Mouse (Mus musculus) hindbrain, embryonic 15.5 days (tissue): ENCODE results near the gene Zfp617. TPM values are rescaled to one million over a fixed set of nuclear protein-coding genes. Genes with fewer than 3 reads are reported as not detected.
A peak's percentile ranks its signal among the peaks of the same experiment; 100 is the strongest.
"Not testable (repeated sequence)": the region's sequence is repeated elsewhere in the genome, so short reads cannot be mapped to it uniquely, and the experiment has no call there.

Source experiments
- ATAC-seq: fragments of 200-750 bp; cut with Nextera tagmentation; 2 replicates; pipeline ENCODE4 v1.8.0; 2017; ENCODE audit warnings: low read depth, moderate number of reproducible peaks, moderate TSS enrichment; ENCODE audit not compliant: low FRiP score
- H3K27ac ChIP-seq: fragments of 300-500 bp; sonication (generic); replicated peaks from 2 replicates; pipeline ENCODE4 v1.5.1; 2015; ENCODE audit warnings: mild to moderate bottlenecking, inconsistent platforms
- H3K27me3 ChIP-seq: fragments of 300-500 bp; sonication (generic); 2 replicates; pipeline ENCODE4 v1.6.1; 2015; ENCODE audit warnings: control low read depth, inconsistent platforms
- H3K36me3 ChIP-seq: fragments of 300-500 bp; sonication (generic); 2 replicates; pipeline ENCODE4 v1.6.1; 2015; ENCODE audit warnings: control low read depth, inconsistent platforms
- H3K4me1 ChIP-seq: fragments of 300-500 bp; sonication (generic); replicated peaks from 2 replicates; pipeline ENCODE4 v1.6.1; 2015; ENCODE audit warnings: control low read depth, inconsistent platforms
- H3K4me2 ChIP-seq: fragments of 300-500 bp; sonication (generic); 2 replicates; pipeline ENCODE4 v1.6.1; 2015; ENCODE audit warnings: moderate library complexity, mild to moderate bottlenecking, inconsistent platforms
- H3K4me3 ChIP-seq: fragments of 300-500 bp; sonication (generic); 2 replicates; pipeline ENCODE4 v1.5.1; 2015; ENCODE audit warnings: mild to moderate bottlenecking, inconsistent platforms
- H3K9ac ChIP-seq: fragments of 300-500 bp; sonication (generic); 2 replicates; pipeline ENCODE4 v1.6.1; 2015; ENCODE audit warnings: inconsistent platforms
- H3K9me3 ChIP-seq: fragments of 300-500 bp; sonication (generic); 2 replicates; pipeline ENCODE4 v1.6.1; 2016; ENCODE audit warnings: control low read depth, inconsistent platforms
- WGBS: fragments of 180-500 bp; shearing (Covaris S2); methylation state at CpG from one replicate; pipeline ENCODE4 v1.1.7; 2015; 5-methylcytosine and 5-hydroxymethylcytosine counted together
- polyA plus RNA-seq: library from polyadenylated mRNA; unstranded; fragments of >200 nt; fragmentation: Nextera tagmentation; extraction: Ambion mirVana; gene quantifications from 2 replicates; pipeline ENCODE4 v1.2.1, GENCODE M21; 2015

Gene Zfp617
- polyA plus RNA-seq, 1 experiment from 2014 or later, result 32.9 TPM

GRCm38 (mm10) chr8:71926551-71926950 lies 18.1 kb downstream of the Zfp617 start:
- 96% methylated on average over 3 of the region's 3 CpGs for WGBS
- H3K9me3 ChIP-seq, result no peaks in the 10 kb centered on the region
- no peak for ATAC-seq
- H3K27ac ChIP-seq, result no peak overlapping the region
- no peaks in the 10 kb centered on the region for H3K27me3 ChIP-seq
- no peak overlapping the region for H3K4me2 ChIP-seq
- peaks cover 14% of the 10 kb centered on the region for H3K4me1 ChIP-seq
- peaks cover 28% of the 10 kb centered on the region for H3K36me3 ChIP-seq
- H3K9ac ChIP-seq, result no peak overlapping the region
- H3K4me3 ChIP-seq, result no peak overlapping the region

GRCm38 (mm10) chr8:71927779-71928178 lies 19.3 kb downstream of the Zfp617 start:
- Histone ChIP-seq H3K4me1 (peaks cover 12% of the 10 kb centered on the region), H3K4me3 (no peak overlapping the region), H3K27me3 (no peaks in the 10 kb centered on the region), H3K4me2 (no peak overlapping the region), H3K9me3 (no peaks in the 10 kb centered on the region), H3K27ac (no peak overlapping the region), H3K36me3 (peaks cover 32% of the 10 kb centered on the region), H3K9ac (no peak overlapping the region)
- no peak for ATAC-seq

GRCm38 (mm10) chr8:71938037-71938436 lies 29.6 kb downstream of the Zfp617 start:
- not testable (repeated sequence) for H3K9me3 ChIP-seq, H3K4me2 ChIP-seq, H3K4me3 ChIP-seq, ATAC-seq, H3K27me3 ChIP-seq, H3K27ac ChIP-seq, H3K4me1 ChIP-seq, H3K9ac ChIP-seq
- peaks cover 10% of the 10 kb centered on the region for H3K36me3 ChIP-seq
- 92% methylated on average over 2 of the region's 2 CpGs for WGBS

- Histone ChIP-seq H3K9ac (no peak overlapping the region), H3K4me2 (no peak overlapping the region), H3K36me3 (no peaks in the 10 kb centered on the region), H3K4me1 (no peaks in the 10 kb centered on the region), H3K27ac (no peak overlapping the region), H3K4me3 (no peak overlapping the region), H3K9me3 (no peaks in the 10 kb centered on the region), H3K27me3 (no peaks in the 10 kb centered on the region)
- WGBS, result 82% methylated on average over 2 of the region's 2 CpGs
- no peak for ATAC-seq
Observed at GRCm38 (mm10) chr8:71940293-71941208, 32.1 kb downstream of the Zfp617 start.

- 85% methylated on average over 1 of the region's 1 CpGs for WGBS
- ATAC-seq, result no peak
- no peak overlapping the region for H3K4me3 ChIP-seq
Observed at GRCm38 (mm10) chr8:71941776-71942175, 33.3 kb downstream of the Zfp617 start.

GRCm38 (mm10) chr8:71948624-71949023 lies 40.2 kb downstream of the Zfp617 start:
- WGBS, result 90% methylated on average over 5 of the region's 5 CpGs
- H3K4me3 ChIP-seq, result no peak overlapping the region
- H3K9me3 ChIP-seq, result no peaks in the 10 kb centered on the region
- no peaks in the 10 kb centered on the region for H3K36me3 ChIP-seq
- H3K9ac ChIP-seq, result no peak overlapping the region
- ATAC-seq, result no peak
- peaks cover 17% of the 10 kb centered on the region for H3K4me1 ChIP-seq
- no peak overlapping the region for H3K27ac ChIP-seq
- 0 out of 2 replicates have a peak, but pooled peaks cover 2% of the 10 kb centered on the region for H3K27me3 ChIP-seq
- H3K4me2 ChIP-seq, result no peak overlapping the region

More at GRCm38 (mm10) chr8:71941776-71942175, 33.3 kb downstream of the Zfp617 start:
- Histone ChIP-seq H3K9ac (no peak overlapping the region), H3K4me1 (no peaks in the 10 kb centered on the region), H3K27ac (no peak overlapping the region), H3K27me3 (0 out of 2 replicates have a peak, but pooled peaks cover 2% of the 10 kb centered on the region), H3K36me3 (no peaks in the 10 kb centered on the region), H3K4me2 (no peak overlapping the region), H3K9me3 (no peaks in the 10 kb centered on the region)

GRCm38 (mm10) chr8:71950482-71951221 lies 42.2 kb downstream of the Zfp617 start, which contains the start of gene Zfp961:
Gene Zfp961, plus strand, starts transcription at chr8:71951038.
- peak within 1 kb of the TSS; percentile 89 for H3K9ac ChIP-seq
- peak within 1 kb of the TSS; percentile 92 for H3K27ac ChIP-seq
- peak within 1 kb of the TSS; percentile 88 for H3K4me3 ChIP-seq
- WGBS, result 4% methylated on average over 34 of the region's 34 CpGs
- H3K4me2 ChIP-seq, result peak within 1 kb of the TSS; percentile 72
- 0 out of 2 replicates have a peak, but pooled peaks cover 2% of the 10 kb centered on the region for H3K27me3 ChIP-seq
- peaks cover 17% of the 10 kb centered on the region for H3K4me1 ChIP-seq
- no peaks in the 10 kb centered on the region for H3K9me3 ChIP-seq
- peak; percentile 100 for ATAC-seq
- peaks cover 8% of the 10 kb centered on the region for H3K36me3 ChIP-seq

- peak overlapping the region; percentile 92 for H3K27ac ChIP-seq
- 38% methylated on average over 14 of the region's 14 CpGs for WGBS
- H3K4me3 ChIP-seq, result peak overlapping the region; percentile 88
- ATAC-seq, result no peak
- H3K9ac ChIP-seq, result peak overlapping the region; percentile 89
- H3K4me1 ChIP-seq, result peaks cover 17% of the 10 kb centered on the region
- peaks cover 8% of the 10 kb centered on the region for H3K36me3 ChIP-seq
- H3K4me2 ChIP-seq, result peak overlapping the region; percentile 72
- H3K27me3 ChIP-seq, result no peaks in the 10 kb centered on the region
- H3K9me3 ChIP-seq, result no peaks in the 10 kb centered on the region
Observed at GRCm38 (mm10) chr8:71951436-71952161, 43.2 kb downstream of the Zfp617 start.

- no peak overlapping the region for H3K4me2 ChIP-seq
Observed at GRCm38 (mm10) chr8:71952489-71952888, 44.1 kb downstream of the Zfp617 start.

GRCm38 (mm10) chr8:71952961-71953700 lies 44.7 kb downstream of the Zfp617 start:
- H3K4me3 ChIP-seq, H3K9ac ChIP-seq, H3K27me3 ChIP-seq, H3K36me3 ChIP-seq, H3K27ac ChIP-seq, ATAC-seq, H3K4me2 ChIP-seq, H3K9me3 ChIP-seq: not testable (repeated sequence)
- WGBS, result 98% methylated on average over 16 of the region's 16 CpGs
- peaks cover 17% of the 10 kb centered on the region for H3K4me1 ChIP-seq

More at GRCm38 (mm10) chr8:71952489-71952888, 44.1 kb downstream of the Zfp617 start:
- no peak for ATAC-seq
- WGBS, result 100% methylated on average over 1 of the region's 1 CpGs
- no peak overlapping the region for H3K4me3 ChIP-seq
- no peak overlapping the region for H3K9ac ChIP-seq
- H3K27me3 ChIP-seq, result no peaks in the 10 kb centered on the region
- peaks cover 8% of the 10 kb centered on the region for H3K36me3 ChIP-seq
- H3K9me3 ChIP-seq, result no peaks in the 10 kb centered on the region
- H3K4me1 ChIP-seq, result peaks cover 17% of the 10 kb centered on the region
- no peak overlapping the region for H3K27ac ChIP-seq

- Histone ChIP-seq H3K36me3 (peaks cover 8% of the 10 kb centered on the region), H3K27me3 (no peaks in the 10 kb centered on the region), H3K9ac (no peak overlapping the region), H3K9me3 (no peaks in the 10 kb centered on the region), H3K4me1 (peaks cover 17% of the 10 kb centered on the region), H3K27ac (no peak overlapping the region), H3K4me3 (no peak overlapping the region), H3K4me2 (no peak overlapping the region)
- ATAC-seq, result no peak
- WGBS, result 96% methylated on average over 9 of the region's 9 CpGs
Observed at GRCm38 (mm10) chr8:71954666-71955065, 46.2 kb downstream of the Zfp617 start.
